Mouse (Mus musculus) spleen, adult 12 weeks (tissue): Measurements from ENCODE around the gene Aff1.

Source experiments
- DNase-seq: peaks from one replicate; pipeline ENCODE4 v3.0.0; 2022; ENCODE audit warnings: low spot score

Gene Aff1

DNA sequence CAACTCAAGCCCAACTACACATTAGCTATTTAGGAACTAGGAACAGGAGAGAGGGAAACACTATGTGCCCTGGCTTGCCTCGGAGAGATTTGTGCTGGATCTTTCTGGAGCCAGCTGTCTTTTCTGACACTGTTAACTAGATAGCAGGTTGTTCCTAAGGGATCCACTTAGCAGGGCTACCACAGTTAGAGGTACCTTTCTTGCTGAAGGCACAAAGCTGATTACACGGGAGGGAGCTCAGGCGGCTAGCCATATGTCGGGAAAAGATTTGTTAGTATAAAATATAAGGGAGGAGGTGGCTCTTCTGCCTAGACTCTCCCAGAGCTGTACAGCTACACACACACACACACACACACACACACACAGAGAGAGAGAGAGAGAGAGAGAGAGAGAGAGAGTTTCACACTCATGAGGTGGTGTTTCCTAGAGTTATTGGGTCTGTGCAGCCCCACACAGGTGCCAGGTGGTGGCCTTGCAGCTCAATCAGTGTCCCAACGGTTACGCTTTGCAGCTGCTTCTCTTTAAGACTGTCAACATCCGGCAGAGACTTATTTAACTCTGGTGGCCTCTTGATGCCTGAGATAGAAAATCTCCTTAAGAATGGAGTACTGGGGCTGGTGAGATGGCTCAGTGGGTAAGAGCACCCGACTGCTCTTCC lies 34.2 kb downstream of the Aff1 start:
- no peak for DNase-seq

DNA sequence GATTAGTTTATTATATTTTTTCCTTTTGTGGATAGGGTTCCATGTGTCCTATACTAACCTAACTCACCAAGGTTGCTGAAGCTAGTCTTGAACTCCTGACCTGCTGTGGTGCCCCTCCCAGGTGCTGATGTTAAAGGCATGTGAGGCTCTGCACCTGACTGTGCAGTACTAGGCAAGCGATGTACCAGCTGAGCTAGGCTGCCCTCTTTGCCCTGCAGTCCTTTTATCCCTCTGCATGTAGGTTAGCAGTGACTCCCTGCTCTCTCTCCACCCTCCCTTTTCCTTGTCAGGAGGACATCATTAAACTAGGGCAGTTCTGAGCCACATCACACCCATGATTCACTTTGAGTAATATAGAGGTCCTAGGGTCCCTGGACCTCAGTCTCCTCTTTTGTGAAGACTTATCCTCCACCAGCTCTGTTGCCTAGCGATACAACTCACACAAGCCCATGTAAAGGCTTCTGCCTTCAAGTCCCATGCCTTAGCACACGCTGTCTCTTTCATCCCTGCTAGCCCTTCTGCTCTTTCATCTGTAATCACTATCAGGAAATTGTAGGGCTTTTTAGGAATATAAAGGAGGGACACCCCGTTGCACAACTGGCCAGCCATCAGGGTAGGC lies 35.7 kb downstream of the Aff1 start:
- no peak for DNase-seq

DNA sequence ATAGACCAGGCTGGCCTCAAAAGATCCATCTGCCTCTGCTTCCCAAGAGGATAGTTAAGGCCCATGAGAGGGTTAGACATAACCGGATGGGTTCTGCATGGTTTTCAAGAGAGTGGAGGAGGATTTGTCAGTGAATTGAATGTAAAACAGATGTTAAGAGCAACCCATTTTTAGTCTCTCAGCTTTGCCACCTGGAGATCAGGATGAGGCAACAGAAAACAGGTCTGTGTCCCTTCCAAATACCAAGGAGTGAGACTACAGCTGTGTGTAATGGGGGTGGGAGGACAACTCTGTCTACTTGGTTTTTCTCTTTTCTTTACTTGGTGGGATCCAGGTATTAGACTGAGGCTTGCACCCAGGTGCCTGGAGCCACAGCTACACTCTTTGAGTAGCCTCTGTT lies 37.1 kb downstream of the Aff1 start:
- DNase-seq = no peak

DNA sequence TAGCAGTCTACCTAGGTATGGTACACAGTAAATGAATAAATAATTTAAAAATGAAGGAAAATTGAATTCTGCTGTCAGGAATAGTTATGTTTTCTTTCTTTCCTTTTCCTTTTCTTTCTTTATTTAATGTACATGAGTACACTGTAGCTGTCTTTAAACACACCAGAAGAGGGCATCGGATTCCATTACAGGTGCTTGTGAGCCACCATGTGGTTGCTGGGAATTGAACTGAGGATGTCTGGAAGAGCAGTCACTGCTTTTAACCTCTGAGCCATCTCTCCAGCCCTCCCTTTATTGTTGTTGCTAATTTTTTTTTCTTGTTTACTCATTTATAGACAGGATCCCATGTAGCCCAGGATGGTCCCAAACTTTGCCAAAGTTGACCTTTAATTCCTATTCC lies 38.0 kb downstream of the Aff1 start:
- no peak for DNase-seq

- no peak for DNase-seq
Observed at GRCm38 (mm10) chr5:103730727-103731126, 38.6 kb downstream of the Aff1 start.

DNA sequence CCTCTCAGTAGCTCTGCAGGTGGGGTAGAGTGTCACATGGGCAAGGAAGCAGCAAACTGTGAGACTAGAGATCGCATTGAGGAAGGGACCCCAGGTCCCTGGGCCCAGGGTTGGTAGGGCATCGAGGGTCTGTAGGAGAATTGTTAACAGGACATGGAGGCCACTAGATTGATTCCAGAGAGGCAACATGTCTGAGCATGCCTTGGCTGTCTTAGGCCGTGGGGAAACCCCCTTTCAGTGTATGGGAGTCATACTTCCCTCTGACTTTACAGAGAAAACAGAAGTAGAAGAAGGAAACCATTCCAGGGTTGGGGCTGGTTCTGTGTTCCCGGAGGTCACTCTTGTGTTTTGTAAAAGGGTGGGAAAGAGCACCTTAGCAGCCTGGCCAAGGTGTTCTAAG lies 40.4 kb downstream of the Aff1 start:
- DNase-seq = no peak

DNA sequence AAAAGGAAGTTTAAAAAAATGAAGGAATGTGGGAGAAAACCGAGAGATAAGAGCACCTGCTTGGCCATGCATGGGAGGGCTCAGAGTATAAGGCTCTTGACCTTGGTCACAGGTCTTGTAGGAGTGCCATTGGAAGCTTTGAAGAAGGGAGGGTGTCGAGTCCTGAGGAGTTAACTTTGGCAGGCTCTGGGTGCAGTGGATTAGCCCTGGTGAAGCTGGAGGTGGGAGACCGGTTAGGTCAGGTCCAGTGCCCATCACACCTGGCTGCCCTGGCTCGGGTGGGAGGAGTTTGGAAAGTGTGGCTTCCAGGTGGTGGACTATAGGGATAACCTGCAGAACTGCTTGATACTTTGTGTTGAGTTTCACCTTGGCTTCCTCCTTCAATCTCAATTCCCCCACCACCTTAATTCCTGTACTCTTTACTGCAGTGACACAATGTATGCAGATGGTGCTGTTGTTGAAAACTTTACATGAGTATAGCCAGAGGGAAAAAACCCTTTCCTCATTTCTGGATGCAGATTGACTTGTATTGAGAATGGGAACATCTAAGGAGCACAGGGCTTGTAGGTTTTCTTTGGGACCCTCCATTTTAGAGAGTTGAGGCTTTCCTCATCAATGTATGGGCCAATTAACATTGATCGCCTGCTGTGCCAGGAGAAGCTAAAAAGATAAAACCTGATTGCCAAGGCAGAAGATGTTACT lies 43.4 kb downstream of the Aff1 start:
- no peak for DNase-seq

GRCm38 (mm10) chr5:103736553-103737207 lies 44.5 kb downstream of the Aff1 start:
- DNase-seq = no peak

- DNase-seq = peak; percentile 73
Observed at GRCm38 (mm10) chr5:103737208-103738066, 45.3 kb downstream of the Aff1 start.

- DNase-seq = no peak
Observed at GRCm38 (mm10) chr5:103738509-103738908, 46.3 kb downstream of the Aff1 start.

GRCm38 (mm10) chr5:103739163-103739562 lies 47.0 kb downstream of the Aff1 start:
- no peak for DNase-seq

GRCm38 (mm10) chr5:103740093-103740902 lies 48.1 kb downstream of the Aff1 start:
- no peak for DNase-seq

DNA sequence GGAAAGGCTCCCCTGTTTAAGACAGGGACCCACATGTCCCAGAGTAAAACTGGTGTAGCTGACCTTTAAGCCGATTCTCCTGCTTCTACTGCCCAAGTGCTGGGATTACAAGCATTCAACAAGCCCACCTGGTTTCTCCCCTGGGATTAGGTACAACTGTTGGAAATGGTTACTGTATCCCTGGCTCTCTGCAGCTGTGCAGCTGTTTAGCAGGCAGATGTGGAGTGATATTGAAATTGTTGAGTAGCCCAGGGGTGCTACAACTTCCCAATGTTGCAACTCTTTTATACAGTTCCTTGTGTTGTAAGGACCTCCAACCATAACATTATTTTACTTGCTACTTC lies 48.7 kb downstream of the Aff1 start:
- DNase-seq = no peak

DNA sequence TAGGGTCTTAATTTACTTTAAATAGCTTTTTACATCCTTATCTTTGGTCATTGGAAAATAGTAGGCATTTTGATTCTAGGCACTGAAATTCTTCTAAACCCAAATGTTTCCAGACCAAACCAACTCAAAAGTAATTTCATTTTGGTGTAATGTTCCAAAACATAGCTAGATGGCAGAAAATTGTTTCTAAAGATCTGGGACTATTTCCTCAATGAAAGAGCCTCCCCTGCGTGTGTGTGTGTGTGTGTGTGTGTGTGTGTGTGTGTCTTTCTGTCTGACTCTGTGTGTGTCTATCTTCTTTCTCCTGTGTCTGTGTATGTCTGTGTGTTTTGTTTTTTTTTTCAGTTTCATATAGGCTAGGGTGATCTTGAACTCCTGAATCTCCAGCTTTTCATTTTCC lies 49.3 kb downstream of the Aff1 start:
- DNase-seq = no peak

DNA sequence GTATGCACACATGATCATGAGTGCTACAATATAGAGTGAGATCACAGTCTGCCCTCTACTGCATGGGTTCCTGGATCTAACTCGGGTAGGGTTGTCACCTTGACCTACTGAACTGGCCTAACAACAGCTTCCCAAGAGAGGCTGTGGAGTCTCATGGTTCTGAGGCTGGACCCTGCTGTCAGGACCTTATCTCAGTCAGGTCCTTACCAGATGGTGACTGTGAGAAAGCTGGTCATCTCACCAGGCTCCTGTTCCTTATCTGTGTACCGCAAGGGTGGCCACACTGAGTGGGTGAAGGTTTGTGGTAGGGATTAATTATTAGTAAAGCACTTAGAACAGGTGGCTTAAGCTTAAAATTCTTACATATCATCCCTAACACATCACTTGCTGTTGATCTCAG lies 49.8 kb downstream of the Aff1 start:
- DNase-seq = no peak

DNA sequence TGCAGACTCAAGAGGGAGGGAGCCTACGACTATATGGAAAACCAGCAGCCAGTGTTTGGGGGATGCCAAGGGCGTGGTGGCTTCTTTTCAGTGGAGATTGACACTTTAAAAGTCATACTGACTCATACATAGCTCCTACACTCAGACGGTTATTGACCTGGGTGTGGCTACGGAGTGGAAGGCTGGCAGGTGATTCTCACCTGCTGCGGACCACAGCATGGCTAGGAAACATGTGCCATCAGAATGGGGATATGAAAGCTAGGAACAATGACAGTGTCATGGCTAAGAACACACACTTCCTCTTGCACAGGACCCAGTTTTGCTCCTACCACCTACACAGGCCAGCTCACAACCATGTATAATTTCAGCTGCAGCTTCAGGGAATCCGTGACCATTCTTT lies 52.4 kb downstream of the Aff1 start:
- no peak for DNase-seq

DNA sequence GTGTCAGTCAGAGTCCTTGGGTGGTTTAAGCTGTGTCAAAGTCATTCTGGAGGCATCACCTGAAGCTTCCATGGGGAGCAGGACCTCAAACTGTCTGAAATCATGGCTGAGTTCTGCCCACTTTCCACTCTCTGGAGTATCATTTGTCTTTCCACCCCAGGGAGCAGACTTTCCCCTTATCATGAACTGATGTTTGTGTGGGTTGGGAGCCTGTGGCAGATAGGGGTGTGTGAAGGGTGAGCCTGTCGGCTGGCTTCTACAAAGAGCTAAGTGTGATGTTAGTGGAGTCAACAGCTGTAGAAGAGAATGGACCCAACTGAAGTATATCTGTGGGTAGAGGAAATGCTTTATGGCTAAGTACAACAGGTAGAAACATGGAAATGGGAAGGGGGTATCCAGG lies 53.5 kb downstream of the Aff1 start:
- no peak for DNase-seq

DNA sequence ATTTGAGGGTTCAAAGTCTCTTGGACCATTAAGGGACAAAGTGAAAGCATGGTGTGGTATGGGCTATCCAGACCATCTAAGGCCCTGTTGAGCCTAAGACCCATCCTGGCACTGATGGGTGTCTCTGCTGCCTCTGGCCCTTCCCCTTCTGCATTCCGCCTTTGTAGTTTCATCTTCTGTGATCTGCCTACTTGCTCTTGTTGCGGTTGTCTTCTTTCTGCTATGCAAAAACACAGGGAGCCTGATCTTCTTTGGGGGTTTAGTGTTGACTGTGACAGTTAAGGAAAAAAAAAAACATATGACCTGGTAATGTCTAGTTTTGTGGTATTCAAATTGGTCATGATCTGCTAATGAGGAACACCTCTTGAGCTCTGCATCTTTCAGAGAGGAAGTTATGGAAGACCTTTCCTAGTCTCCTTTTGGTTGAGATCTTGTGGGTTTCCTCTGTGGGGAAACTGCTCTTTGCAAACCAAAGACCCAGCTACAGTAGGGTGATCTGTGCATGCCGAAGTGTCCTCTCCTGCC lies 54.4 kb downstream of the Aff1 start:
- DNase-seq = no peak

GRCm38 (mm10) chr5:103747098-103747497 lies 54.9 kb downstream of the Aff1 start:
- no peak for DNase-seq

GRCm38 (mm10) chr5:103748343-103748742 lies 56.2 kb downstream of the Aff1 start:
- DNase-seq = no peak
